Mouse (Mus musculus) Muller cell, postnatal 12 days (primary cell): ENCODE results near the gene Acot12.
"Not testable (repeated sequence)": the region's sequence is repeated elsewhere in the genome, so short reads cannot be mapped to it uniquely, and the experiment has no call there.

ENCODE experiments used
- DNase-seq: peaks from one replicate; pipeline ENCODE4 v3.0.0-alpha.2; 2015; ENCODE audit errors: inconsistent ontology term

The Acot12 gene

GRCm38 (mm10) chr13:91760302-91761050, 19.2 kb downstream of the Acot12 start:
- DNase-seq, result no peak

GRCm38 (mm10) chr13:91761654-91762445, 20.5 kb downstream of the Acot12 start:
- DNase-seq, result no peak

DNA sequence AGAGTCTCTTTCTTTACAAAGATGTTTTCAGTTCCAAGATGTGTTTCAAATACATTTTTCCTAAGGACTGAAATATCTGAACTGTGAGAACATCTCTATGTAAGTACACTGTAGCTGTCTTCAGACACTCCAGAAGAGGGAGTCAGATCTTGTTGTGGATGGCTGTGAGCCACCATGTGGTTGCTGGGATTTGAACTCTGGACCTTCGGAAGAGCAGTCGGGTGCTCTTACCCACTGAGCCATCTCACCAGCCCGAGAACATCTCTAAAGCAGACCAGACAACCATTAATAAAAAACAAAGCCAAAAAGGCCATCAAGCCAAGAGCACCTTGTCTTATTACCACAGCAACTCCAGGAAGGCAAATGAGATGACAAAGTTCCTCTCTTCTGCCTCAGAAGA, 22.3 kb downstream of the Acot12 start:
- DNase-seq, result not testable (repeated sequence)

DNA sequence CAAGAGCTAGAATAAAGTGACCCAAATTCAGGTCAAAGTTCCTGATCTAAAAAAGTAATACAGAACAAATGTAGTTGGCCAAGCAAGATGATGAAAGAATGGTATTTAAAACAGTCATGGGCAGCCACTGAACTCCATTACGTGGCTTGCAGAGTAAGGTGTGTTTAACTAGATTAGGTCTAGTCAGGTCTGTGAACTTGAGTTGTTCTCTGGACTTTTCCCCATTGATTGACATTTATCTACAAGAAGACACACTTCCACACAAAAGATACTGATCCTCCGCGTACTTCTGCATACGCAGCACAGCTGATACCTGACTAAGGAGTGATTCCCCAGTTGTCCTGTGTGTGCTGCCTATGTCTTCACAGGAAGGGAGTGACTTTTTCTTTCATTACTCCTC, 24.3 kb downstream of the Acot12 start:
- no peak for DNase-seq

DNA sequence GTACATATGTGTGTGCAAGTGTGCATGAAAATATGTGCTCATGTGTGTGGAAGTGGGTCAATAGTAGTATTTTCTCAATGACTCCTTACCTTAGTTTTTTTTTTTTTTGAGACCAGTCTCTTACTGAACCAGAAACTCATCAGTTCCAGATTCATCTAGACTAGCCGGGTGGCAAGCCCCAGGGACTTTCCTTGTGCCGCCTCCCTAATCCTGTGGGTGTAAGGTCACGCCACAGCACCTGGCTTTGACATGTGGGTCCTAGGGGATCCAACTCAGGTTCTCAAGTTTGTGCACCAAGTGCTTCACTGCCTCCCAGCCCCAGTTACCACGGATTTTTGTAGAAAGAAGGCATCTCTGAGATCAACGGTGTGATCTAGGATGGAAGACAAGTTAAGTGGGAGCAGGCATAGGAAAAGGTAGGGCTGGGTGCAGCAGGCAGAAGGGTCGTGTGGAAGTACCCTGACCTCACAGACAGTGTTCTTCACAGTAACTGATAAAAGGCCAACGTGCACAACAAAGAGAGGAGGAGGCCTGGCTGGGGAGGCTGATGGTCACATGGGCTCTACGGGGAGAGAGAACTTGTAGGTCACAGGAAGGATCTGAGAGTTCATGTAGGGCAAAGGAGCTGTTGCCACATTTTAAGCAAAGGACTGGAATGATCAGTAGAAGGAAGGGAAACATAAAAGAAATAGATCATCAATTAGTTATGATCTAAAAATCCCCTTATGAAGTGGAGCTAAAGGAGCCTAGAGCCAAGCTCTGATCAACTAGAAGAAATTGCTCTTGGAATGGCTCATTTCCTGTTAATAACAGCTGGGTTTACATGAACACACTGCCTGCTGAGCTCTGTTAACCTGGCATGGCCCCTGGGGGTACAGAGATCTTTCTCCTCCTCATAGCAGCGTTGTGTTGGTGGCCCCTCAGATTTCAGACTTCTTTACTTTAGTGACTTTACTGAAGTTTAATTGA, 27.7 kb downstream of the Acot12 start:
- no peak for DNase-seq

DNA sequence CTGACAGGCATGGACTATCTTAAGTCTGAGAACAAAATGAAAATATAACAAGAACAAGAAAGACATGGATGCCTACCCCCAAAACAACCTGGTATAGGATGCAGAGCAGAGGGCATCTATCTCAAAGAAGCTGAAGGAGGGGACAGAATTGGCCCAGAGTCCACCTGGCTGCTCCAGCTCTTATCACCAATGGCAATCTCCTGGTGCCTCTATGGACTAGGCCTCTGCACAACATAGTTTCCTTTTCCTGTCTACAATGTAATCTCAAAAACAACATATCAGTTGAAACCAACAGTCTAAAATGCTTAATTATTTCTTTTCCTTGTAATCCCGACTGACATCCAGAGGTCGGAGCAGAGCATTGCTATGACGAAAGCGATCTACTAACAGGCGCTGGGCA, 36.8 kb downstream of the Acot12 start:
- no peak for DNase-seq

- peak; percentile 82 for DNase-seq
Measured at GRCm38 (mm10) chr13:91779892-91780291, 38.6 kb downstream of the Acot12 start.

GRCm38 (mm10) chr13:91792035-91792434, 50.7 kb downstream of the Acot12 start:
- no peak for DNase-seq

DNA sequence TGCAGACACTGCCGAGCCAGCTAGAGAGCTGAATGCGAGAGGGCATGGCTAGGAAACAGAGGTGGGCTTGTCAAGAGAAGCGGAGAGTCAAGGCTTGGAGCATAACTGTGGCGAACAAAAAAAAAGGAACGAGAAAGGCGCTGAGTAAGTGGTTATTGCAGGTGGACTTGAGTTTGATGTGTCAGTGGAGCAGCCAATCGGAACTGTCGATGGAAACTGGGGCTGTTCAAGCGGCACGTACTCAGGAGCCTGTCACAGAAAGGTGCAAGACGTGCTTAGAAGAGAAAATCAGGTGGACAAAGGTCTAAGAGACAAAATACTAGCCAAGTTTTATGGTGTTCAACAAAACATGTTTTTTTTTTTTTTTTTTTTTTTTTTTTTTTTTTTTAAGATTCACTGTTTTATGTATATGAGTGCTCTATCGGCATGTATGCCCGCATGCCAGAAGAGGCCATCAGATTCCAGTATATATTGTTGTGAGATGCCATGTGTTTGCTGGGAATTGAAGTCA, 53.7 kb downstream of the Acot12 start:
- no peak for DNase-seq

DNA sequence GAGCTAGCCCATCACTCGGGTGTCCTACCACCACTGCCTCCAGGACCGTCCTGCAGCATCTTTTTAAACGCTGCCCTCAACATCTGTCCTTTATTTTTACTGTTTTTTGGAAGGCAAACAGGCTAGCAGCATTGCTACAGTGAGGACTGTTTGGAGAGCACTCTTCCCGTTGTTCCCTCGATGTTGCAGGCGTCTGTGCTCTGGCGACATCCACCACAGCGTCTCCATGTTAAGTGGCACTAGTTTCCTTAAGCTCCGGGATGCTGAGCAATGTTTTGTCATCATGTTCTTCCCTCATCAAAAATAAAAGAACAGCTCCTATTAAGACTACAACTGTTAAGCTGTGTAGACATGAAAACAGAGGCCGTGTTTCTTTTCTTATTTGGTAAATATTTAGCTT, 54.3 kb downstream of the Acot12 start:
- DNase-seq, result no peak

DNA sequence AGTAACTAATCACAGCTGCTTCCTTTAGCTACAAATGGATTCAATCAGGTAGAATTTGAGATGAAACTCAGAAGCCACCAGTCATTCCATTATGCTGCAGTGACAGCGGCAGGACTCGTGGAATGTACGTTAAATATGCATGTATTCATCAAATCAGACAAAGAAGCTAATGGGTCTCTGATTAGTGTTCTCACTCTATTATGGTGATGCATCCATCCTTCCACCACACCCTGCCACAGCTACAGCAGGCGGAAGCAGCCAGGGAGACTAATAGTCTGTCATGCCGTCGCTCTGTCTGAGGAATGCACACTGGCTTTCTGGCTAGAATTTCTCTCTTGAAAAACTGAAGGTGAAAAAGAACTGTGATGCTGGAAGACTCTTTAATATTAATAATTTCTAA, 54.7 kb downstream of the Acot12 start:
- DNase-seq, result peak; percentile 6

DNA sequence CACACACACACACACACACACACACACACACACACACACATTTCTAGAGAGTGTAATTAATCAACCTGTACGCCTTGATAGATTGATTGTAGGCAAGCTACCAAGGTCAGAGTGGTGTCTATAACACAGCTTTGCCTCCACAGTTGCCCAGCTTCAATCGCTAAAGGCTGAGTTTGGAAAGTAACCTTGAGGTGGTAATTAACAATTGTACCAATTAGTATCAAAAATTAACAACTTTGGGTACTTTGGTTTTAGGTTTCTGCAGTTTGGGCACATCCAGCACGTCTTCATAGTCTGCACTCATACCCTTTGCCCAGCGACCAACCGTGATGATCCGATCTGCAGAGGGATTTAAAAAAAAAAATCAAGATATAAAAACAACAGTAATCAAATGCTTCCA, 55.6 kb downstream of the Acot12 start:
- no peak for DNase-seq

- no peak for DNase-seq
Measured at GRCm38 (mm10) chr13:91797442-91797841, 56.1 kb downstream of the Acot12 start.

DNA sequence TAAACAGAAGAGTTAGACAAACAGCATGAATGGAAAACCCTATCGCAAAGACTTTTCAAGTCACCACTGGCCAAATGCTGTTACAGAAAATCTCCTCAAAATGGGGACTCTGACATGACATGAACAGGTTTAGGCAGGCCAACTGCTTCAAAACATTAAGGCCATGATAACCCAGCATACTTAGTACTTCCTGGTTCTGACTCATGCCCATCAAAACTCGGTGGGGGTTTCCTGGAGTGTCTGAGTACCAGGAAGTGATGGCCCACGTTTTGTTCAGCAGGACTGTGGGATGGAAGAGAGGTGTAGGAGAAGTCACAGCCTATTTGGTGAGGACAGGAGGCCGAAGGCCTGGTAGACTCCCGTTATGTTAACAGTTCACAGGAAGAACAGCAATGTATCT, 60.4 kb downstream of the Acot12 start:
- DNase-seq, result no peak

DNA sequence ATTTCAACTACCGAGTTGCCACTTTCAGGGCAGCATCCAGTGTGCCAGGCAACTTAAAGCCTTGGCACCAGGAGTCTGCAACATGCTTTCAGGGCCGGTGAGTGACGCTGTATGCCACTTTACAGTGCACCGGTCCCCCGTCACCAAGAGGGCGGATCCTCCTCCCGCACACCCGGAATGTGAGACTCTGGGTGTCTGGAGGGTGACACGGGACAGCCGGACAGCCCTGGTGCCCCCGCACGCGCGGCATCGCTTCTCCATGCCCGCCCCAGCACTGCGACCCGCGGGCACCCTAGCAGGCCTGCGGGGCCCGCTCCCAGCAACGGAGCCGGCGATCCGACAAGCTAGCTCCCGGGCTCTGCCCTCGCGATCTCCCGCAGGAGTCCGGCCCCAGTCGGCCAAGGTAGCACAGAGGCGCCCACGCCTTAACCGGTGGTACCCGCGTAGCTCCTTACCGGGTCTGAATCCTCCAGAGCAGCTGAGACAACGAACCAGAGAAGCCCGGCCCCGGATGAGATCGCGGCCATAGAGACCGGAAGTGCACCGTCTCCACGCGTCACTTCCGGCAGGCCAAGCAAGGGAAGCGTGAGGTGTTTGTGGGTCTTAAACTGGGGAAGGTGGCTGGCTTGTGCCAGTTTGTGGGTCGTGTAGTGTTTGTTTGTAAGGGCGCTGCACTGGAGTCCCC, 66.0 kb downstream of the Acot12 start, which contains the start of gene Zcchc9:
Gene Zcchc9, minus strand, starts transcription at position 551 of the 685 bp plus-strand sequence.
- DNase-seq, result peak; percentile 90

DNA sequence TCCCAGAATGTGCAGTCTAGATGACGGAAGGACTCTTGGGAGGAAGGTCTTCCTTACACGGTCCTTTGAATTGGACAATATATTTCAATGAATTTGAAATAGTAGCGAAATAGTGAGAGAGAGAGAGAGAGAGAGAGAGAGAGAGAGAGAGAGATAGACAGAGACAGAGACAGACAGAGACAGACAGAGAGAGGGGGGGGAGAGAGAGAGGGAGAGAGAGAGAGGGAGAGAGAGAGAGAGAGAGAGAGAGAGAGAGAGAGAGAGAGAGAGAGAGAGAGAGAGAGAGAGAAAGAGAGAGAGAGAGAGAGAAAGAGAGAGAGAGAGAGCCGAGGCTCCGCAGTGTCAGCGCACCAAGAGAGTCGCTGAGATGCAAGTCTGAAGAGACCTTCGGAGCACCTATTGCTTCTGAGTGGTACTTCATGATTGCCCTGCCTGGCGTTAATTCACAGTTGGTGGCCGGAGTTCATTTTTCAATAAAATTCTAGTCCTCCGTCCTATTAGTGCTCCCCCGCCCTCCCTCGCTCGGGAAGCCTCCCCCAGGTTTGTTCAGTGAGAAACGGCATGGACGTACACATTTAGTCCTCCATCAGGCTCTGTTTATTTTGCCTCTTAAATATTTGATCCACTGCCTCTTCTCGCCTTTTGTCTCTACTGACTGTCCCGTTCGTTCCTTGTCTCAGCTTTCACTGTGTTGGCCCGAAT, 66.7 kb downstream of the Acot12 start:
- DNase-seq, result peak; percentile 46

- peak; percentile 24 for DNase-seq
Measured at GRCm38 (mm10) chr13:91809476-91809875, 68.2 kb downstream of the Acot12 start.

DNA sequence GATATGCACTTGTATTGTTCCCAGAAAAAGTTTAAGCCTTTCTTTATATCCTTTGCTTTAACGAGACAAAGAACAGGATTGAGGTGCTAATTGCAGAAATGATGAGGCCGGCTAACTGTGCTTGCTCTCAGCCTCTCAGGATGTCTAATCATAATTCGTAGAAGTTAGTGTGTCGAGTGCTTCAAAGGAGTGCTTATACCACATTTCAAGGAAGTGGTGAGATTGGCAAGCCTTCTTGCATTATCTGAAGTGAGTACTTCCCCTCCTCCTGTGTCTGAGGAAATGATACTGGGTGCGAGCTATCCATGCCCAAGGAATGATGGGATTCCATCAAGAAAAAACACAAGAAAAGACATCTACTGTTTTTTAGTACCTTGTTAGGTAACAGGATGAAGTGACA, 73.4 kb downstream of the Acot12 start:
- DNase-seq, result no peak

DNA sequence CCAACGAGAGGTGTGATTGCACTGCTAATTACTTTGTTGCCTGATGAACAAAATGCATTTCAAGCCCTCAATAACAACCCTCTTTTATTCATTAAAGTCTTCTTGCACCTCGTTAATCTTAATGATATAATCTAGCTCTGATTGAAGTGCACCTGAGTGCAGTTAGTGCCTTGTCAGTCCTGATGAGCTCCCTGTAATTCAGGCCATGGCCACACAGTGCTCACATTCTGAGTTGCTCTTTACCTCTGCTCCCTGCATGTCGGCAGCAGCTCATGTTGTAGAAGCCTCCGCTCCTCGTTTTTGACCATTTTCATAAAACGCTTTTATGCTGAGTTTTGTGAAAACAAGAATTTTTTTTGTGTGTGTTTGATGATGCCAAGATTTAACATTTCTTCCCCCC, 82.4 kb downstream of the Acot12 start:
- no peak for DNase-seq

- no peak for DNase-seq
Measured at GRCm38 (mm10) chr13:91824845-91825550, 83.7 kb downstream of the Acot12 start.
